Mouse (Mus musculus) liver, embryonic 14.5 days (tissue): ENCODE data around the gene Gm10643.

ENCODE experiments used
- CTCF ChIP-seq: IDR thresholded peaks from 2 replicates; pipeline ENCODE4 v1.5.1; 2016; ENCODE audit warnings: antibody characterized with exemption, low read depth, control low read depth
- EP300 ChIP-seq: IDR thresholded peaks from 2 replicates; pipeline ENCODE4 v1.6.1; 2016; ENCODE audit warnings: antibody characterized with exemption, low read depth

GRCm38 (mm10) chr8:84065037-84065436 lies at the start of gene Gm10643:
- no peak for TF ChIP-seq EP300
- no peak for TF ChIP-seq CTCF
